Mouse (Mus musculus) erythroblast, embryonic 14.5 days (primary cell): ENCODE data around the gene 2200002D01Rik.
"Not testable (repeated sequence)": the region's sequence is repeated elsewhere in the genome, so short reads cannot be mapped to it uniquely, and the experiment has no call there.

ENCODE experiments used
- GATA1 ChIP-seq: IDR thresholded peaks from 2 replicates; pipeline ENCODE4 v1.6.1; 2012; ENCODE audit warnings: low read length, inconsistent platforms, mixed read lengths
- TAL1 ChIP-seq: IDR thresholded peaks from 3 replicates; pipeline ENCODE4 v1.6.1; 2012; ENCODE audit warnings: low read length, inconsistent platforms, mixed read lengths

DNA sequence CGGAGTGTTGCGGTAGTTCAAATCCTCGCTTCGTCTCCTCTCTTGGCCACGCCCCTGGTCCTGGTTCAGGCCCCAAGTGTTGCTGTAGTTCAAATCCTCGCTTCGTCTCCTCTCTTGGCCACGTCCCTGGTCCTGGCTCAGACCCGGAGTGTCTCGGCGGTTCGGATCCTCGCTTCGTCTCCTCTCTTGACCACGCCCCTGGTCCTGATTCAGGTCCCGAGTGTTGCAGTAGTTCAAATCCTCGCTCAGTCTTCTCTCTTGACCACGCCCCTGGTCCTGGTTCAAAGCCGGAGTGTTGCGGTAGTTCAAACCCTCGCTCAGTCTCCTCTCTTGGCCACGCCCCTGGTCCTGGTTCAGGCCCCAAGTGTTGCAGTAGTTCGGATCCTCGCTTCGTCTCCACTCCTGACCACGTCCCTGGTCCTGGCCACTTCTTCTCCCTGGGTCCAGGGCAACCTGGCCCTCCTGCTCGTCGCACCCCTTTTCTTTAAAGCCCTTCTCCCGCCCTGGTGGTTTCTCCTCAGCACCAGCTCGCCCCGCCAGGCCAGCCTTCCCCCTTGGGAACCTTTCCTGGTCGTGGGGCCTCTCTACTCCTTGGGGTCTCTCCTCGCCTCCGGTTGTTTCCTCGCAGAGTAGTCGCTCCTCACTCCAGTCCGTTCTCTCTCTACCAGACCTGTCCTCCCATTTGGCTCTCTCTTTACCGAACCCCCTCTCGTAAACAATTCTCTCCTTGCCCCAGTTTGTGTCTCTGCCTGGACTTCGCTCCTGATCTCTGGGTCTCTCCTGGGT lies 35.3 kb downstream of the 2200002D01Rik start:
- TF ChIP-seq GATA1, TAL1: not testable (repeated sequence)
